Mouse (Mus musculus): ENCODE data around the gene Lexm.

The Lexm gene

DNA sequence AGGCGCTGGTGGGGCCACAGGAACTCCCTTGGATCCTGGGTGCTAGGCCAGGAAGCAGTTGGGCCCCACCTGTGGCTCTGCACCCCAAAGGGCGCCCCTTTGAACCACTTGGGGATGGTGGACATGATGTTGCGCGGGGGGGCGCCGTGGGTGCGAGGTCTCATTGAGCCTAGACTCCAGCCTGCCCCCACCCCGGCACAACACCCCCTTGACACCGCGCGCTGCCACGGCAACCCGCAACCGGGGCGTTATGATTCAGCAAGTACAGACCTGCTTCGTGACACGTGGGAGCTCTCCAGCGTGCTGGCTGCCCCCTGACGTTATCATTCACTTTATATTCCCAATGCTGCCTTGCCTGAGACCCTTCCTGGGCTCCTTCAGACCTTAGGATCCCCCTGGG is at the start of gene Lexm:
Gene Lexm, minus strand, starts transcription at position 186 of the 400 bp plus-strand sequence.
- peak; percentile 19 for DNase-seq (ENCODE audit: low read depth)

- no peak for DNase-seq (ENCODE audit: low read depth)
These were observed 49.5 kb upstream of the Lexm start for GRCm38 (mm10) chr4:106666546-106666945.

- no peak for DNase-seq (ENCODE audit: low read depth)
These were observed 48.6 kb upstream of the Lexm start for GRCm38 (mm10) chr4:106665673-106666072.

- no peak for DNase-seq (ENCODE audit: low read depth)
These were observed 48.2 kb upstream of the Lexm start for GRCm38 (mm10) chr4:106665269-106665668.

DNA sequence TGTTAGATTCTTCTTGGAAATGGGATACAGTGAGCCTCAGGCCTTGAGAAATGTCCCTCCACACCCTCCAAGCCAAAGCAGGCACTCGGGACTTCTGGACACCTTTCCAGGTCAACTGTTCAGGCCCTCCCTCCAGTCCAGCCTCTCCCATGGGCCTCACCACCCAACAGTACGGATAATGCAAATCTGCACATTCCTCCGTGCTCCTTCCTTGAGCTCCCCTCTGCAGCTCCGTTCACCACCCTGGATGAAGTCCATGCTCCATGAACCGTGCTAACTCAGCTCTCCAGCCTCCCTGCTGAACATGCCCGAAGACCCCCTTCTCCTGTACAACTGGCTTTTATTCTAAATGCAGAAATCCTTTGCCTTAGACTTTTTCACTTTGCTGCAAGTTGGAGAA is 47.7 kb upstream of the Lexm start:
- DNase-seq (ENCODE audit: low read depth) = no peak

- no peak for DNase-seq (ENCODE audit: low read depth)
These were observed 47.0 kb upstream of the Lexm start for GRCm38 (mm10) chr4:106663956-106664470.

DNA sequence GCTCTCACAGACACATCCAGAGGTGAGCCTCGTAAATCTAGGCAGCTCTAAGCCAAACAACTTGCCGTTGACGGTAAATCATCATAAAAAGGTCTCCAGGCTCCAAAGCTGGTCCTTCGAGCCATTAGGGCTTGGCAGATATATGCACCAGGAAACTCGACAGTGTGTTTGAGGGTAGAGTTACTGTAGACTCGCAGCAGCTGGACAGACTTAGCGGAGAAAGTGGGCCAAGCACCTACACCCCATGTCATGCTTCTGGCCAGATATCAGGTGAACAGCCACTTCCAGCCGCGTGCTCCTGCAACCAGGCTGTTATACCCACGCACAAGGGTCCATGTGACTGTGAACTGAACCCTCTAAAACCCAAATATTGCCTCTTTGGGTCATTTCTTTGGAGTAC is 38.6 kb upstream of the Lexm start:
- DNase-seq (ENCODE audit: low read depth) = no peak

- DNase-seq (ENCODE audit: low read depth) = no peak
These were observed 36.0 kb upstream of the Lexm start for GRCm38 (mm10) chr4:106653051-106653450.

GRCm38 (mm10) chr4:106652546-106652945 is 35.5 kb upstream of the Lexm start:
- no peak for DNase-seq (ENCODE audit: low read depth)

GRCm38 (mm10) chr4:106650833-106651527 is 33.9 kb upstream of the Lexm start, which contains the start of gene Pars2:
Gene Pars2, plus strand, starts transcription at chr4:106651069.
- peak; percentile 98 for DNase-seq (ENCODE audit: low read depth)

GRCm38 (mm10) chr4:106647137-106647536 is 30.1 kb upstream of the Lexm start:
- no peak for DNase-seq (ENCODE audit: low read depth)

GRCm38 (mm10) chr4:106645797-106646196 is 28.8 kb upstream of the Lexm start:
- no peak for DNase-seq (ENCODE audit: low read depth)

DNA sequence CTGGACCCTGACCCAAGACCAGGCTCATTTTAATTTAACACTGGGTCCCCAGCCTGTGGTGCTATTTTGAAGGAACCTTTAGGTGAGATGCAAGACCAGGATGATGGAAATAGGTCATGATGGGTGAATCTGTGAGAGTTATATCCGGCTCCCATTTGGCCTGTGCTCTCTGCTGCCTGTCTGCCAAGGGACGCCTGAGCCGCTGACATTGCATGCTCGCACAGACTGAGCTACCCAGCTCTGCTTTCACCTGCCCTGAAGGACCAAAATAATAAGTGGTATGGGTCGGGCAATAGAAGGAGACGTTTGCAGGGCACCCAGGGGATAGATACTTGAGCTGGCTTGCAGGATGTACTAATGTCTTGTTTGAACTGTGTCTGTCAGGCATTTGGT is 27.2 kb upstream of the Lexm start:
- no peak for DNase-seq (ENCODE audit: low read depth)

DNA sequence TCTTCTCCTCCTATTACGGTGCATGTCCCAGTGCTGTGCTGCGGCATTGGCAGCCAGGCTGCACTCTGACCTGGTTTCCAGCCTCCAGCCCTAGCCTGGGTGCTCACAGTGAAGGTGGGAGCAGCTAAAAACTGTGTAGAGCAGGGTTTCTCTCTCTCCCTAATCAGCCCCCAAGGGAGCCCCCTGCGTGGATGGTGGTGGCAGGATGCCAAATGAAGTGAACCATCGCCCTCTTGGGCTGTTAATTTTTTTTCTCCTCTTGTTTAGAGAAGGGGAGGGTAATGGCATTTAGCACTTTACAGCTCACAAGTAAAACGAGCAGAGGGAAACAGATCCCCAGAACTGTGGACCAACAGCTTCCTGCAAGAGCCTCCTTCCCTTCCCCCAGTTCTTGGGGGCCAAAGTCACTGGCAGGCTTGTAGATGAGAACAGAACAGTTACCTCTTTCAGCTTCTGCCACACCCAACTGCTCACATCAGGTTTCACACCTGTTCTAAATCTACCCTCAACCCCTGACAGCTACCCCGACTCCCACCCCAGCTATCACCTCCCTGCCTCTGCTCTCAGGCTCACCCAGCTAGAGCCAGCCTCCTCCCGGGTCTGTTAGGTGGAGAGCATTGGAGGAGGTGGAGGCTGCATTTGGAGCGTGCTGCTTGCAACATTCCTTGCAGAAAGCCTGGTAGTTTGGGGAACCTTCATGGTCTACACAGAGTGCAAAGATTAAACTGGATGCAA is 26.6 kb upstream of the Lexm start:
- no peak for DNase-seq (ENCODE audit: low read depth)

DNA sequence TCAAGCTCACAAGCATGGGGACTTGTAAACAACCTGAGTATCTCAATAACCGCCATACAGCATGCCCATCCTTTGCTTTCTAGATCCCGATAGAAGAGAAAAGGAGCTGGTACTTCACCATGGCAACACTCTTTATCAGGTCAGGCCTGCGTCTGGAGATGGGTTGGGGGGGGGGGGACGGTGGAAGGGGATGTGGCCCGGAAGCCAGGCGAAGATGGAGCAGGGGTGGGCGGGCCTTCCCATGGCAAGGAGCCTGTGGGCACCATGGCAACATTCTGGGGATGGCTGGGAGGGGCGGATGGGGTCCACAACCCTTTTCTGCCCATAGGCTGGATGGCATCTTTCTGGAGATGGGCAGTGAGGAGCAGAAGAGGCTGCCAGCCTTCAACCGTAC is 17.0 kb upstream of the Lexm start:
- no peak for DNase-seq (ENCODE audit: low read depth)

GRCm38 (mm10) chr4:106633281-106634085 is 16.4 kb upstream of the Lexm start:
- no peak for DNase-seq (ENCODE audit: low read depth)

GRCm38 (mm10) chr4:106632313-106632712 is 15.3 kb upstream of the Lexm start:
- no peak for DNase-seq (ENCODE audit: low read depth)

- peak; percentile 64 for DNase-seq (ENCODE audit: low read depth)
These were observed 13.5 kb upstream of the Lexm start for GRCm38 (mm10) chr4:106630333-106631220.

- no peak for DNase-seq (ENCODE audit: low read depth)
These were observed 12.3 kb upstream of the Lexm start for GRCm38 (mm10) chr4:106629374-106629773.

GRCm38 (mm10) chr4:106628650-106629360 is 11.8 kb upstream of the Lexm start:
- no peak for DNase-seq (ENCODE audit: low read depth)

DNA sequence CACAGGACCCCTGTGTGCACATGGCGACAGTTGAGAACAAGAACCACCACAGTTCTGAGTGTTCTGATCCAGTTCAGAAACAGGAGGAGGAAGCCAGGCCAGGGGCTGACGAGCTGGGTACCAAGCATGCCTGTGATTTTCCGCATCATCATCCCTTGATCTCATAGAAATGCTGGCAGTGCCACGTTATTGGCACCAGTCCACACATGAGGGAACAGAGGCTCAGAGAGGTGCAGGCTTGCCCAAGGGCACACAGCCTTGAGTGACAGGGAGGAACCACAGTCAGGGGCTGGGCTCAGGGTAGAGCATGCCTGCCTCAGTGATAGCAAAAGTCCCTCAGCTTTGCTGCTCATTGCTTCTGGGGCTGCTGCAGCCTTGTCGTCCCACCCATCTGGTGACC is 10.8 kb upstream of the Lexm start:
- DNase-seq (ENCODE audit: low read depth) = no peak
